Mouse (Mus musculus): ENCODE results near the gene Nmnat3.

Nmnat3 gene

GRCm38 (mm10) chr9:98311316-98311965 lies 24.2 kb downstream of the Nmnat3 start:
- no peak for DNase-seq (ENCODE audit: low spot score)

DNA sequence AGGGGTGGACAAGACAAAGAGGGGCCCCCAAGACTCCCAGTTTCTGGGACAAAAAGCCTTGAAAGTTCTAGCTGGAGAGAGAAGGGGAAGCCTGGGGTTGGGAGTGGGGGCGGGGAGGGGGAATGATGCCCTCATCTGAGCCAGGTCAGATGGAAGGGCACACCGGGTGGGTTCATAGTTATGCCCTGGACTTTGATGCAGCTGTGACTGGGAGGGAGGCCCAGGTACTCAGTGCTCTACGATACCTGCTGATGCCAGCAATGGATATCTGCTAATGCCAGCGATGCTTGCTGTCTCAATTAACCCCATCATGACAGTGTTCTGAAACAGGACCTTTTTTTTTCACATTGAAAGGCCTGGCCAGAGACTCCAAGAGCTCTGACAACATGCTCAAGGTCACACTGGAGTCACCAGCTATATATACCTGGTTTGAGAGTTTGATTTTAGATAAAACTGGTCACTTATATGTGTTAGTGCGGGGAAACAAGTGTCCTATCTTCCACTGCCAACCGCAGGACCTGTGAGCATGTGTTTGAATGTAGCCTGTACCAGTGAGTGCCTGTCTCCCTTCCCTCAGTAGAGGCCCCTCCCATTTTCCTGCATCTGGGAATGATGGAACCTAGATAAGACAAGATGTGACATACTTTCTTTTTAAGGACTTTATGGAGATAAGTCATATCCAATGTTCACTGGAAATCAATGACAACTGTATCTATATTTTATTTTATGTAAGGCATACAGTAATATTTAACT lies 25.6 kb downstream of the Nmnat3 start:
- DNase-seq (ENCODE audit: low spot score): no peak

DNA sequence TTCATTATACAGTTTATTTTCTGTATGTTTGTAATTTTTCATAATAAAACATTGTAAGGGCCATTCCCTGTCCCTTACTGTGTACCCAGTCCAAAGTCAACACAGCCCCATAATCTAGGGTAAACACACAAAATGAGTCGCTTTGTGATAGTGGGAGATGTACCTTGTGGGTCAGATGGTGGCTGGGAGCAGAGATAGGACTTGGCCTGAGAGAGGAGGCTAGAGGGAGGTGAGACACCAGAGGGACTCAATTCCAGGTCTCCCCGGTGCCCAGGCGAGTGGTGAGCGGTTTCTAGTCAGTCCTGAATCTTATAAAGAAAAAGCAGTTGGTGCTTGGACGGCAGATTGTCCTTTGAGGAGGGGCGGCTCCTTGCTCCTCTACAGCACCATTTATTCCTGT lies 26.4 kb downstream of the Nmnat3 start:
- no peak for DNase-seq (ENCODE audit: low spot score)

DNA sequence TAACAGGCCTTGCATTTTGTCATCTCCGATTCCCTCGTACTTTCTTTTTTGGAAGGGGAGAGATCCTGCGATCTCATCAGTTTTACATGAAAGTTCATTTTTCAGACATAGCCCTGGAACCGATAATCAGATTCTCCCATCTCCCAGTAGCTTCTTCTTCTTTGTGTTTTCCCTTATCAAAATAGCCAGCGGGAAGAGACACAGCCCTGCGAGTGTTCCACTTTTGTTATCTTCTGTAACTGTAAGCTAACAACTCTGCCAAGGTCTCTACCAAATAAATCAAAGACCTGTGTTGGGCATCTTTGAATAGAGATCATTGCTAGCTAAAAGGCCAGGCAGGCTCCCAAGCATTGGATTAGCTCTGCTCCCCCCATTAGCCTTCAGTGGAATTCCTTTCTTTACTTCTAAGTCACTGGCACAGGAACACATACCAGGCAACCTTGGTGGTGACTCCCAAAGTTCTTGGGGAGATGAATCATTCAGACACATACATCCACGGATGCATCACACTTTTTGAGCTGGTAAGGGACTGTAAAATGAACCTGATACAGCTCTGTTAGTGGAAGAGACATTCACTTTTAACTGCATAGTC lies 26.9 kb downstream of the Nmnat3 start:
- DNase-seq (ENCODE audit: low spot score): no peak

DNA sequence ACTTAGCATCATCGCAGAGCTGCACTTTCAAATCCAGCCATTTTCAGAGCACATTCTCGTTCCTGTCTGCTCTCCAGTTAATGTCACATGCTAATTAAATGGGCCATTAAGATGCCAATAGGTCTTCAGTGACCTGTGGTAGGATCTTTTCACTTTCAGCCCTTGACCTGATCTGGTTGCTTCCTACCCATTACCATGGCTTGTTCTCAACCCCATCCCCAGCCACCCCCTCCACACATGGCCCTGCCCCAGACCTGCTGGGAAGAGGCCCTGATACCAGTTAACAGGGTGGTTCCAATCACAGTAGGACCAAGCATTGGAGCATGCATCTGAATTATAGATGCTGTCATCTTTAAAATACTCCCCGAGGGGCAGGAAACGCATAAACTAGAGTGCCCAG lies 30.7 kb downstream of the Nmnat3 start:
- DNase-seq (ENCODE audit: low spot score): no peak

DNA sequence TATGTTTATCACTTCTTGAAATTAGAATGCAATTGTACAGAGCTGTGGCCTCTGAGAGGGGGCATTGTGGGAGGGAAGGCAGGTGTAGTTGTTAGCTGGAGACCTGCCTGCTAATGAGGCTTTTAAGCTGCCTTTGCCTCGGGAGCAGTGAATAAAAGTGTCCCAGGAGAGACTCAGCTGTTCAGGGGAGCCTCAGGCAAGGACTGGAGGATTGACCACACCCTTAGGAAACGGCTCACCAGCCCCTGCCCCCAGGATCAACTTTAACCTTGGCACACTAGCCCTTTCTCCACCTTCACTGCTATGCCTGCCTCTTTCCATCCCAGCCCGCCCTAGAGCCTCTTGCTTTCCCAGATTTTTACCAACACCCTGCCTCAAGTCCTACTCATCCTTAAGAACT lies 31.6 kb downstream of the Nmnat3 start:
- no peak for DNase-seq (ENCODE audit: low spot score)

- no peak for DNase-seq (ENCODE audit: low spot score)
Observed at GRCm38 (mm10) chr9:98320785-98321184, 33.5 kb downstream of the Nmnat3 start.

DNA sequence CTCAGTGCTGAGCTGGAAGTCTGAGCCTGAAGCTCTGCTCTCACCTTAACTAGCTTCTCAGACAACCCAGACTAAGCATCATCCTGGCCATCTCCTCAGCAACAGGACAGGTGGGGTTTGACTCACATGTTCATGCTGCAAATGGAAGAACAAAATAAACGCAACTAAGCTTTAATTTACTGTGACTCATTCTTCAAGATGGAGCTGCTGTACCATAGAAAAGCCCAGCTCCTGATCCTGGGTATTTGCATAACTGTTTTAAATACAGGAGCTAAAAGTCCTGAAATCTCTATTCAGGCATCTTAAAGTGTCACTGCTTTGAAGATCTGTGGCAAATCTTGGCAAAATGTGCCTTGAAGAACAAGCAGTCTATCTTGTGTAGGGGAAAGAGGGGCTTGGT lies 38.9 kb downstream of the Nmnat3 start:
- DNase-seq (ENCODE audit: low spot score): no peak

- no peak for DNase-seq (ENCODE audit: low spot score)
Observed at GRCm38 (mm10) chr9:98328415-98329176, 41.4 kb downstream of the Nmnat3 start.

- DNase-seq (ENCODE audit: low spot score): no peak
Observed at GRCm38 (mm10) chr9:98329274-98330105, 42.3 kb downstream of the Nmnat3 start.

DNA sequence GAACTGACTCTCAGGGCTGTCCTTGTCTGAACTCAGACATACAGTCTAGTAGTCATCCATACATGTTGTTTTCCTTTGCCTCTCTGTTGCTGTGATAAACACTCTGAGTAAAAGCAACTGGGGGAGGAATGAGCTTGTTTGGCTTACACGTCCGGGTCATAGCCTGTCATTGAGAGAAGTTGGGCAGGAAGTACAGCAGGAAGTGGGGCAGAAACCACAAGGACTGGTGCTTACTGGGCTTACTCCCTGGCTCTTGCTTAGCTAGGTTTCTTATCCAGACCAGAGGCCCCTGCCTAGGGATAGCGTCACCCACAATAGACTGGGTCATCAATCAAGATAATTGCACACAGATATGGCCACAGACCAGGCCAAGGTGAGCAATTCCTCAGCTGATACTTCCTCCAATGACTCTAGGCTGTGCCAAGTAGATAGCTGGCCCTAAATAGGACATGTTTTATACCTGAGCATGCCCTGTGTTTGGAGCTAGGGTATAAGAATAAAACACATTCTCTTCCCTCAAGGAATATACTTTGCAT lies 46.1 kb downstream of the Nmnat3 start:
- DNase-seq (ENCODE audit: low spot score): no peak

DNA sequence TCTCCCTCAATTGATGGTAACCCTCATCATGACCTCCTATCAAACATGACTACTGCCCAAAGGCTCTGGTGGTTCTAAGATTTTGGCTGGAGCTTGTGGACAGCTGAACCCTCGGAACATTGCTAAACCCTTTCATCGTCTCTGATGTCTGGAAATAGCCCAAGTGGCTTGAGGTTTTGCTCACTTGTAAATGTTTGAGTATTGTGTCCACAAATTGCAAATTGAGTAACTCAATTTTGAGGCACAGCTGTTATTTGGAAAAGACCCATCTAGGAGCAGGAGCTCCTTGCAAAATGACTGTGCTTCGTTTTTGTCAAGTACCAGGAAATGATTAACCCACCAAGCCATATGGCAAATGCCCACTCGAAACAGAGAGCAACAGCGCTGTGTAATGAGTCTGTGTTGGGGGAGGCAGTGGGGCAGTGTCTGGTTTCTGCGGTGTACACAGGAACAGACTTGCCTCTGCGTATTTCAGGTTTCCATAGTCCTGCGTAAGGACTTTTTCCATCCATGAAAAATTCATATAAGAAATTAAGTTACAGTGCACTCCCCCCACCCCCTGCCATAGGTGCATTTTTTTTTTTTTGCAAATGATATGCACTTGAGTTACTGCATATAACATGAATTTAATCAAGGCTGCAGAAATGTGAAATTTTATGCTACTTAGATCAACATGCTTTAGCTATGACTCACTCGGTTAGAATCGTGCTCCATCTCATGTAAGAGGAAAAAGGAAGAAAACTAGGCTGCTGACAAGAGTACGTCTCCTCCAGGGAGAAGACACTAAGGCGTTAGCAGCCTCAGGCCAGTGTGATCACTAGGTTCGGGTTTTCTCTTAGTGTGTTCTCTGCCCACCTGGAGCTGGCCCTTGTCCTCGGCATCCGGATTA lies 50.9 kb downstream of the Nmnat3 start:
- no peak for DNase-seq (ENCODE audit: low spot score)

GRCm38 (mm10) chr9:98339971-98340370 lies 52.7 kb downstream of the Nmnat3 start:
- no peak for DNase-seq (ENCODE audit: low spot score)

- no peak for DNase-seq (ENCODE audit: low spot score)
Observed at GRCm38 (mm10) chr9:98340427-98340826, 53.2 kb downstream of the Nmnat3 start.

GRCm38 (mm10) chr9:98345840-98346239 lies 58.6 kb downstream of the Nmnat3 start:
- no peak for DNase-seq (ENCODE audit: low spot score)

GRCm38 (mm10) chr9:98346240-98346639 lies 59.0 kb downstream of the Nmnat3 start:
- DNase-seq (ENCODE audit: low spot score): no peak

DNA sequence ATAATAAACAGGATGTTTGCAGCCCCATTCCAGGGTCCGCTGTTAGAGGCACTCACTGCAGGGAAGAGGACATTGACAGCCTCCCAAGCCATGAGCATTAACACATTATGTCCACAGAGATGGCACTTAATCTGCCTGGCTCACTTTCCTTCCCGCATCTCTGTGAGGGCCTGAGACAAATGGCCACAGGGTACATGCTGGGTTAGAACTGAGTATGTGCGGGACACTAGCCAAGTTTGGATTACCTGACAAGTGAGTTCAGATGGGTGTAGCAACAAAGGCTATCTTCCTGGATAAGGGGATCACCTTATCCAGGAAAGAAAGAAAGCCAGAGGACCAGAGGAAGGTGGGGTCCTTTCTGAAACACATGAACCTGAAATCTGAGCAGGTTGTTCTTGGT lies 59.8 kb downstream of the Nmnat3 start:
- DNase-seq (ENCODE audit: low spot score): no peak

DNA sequence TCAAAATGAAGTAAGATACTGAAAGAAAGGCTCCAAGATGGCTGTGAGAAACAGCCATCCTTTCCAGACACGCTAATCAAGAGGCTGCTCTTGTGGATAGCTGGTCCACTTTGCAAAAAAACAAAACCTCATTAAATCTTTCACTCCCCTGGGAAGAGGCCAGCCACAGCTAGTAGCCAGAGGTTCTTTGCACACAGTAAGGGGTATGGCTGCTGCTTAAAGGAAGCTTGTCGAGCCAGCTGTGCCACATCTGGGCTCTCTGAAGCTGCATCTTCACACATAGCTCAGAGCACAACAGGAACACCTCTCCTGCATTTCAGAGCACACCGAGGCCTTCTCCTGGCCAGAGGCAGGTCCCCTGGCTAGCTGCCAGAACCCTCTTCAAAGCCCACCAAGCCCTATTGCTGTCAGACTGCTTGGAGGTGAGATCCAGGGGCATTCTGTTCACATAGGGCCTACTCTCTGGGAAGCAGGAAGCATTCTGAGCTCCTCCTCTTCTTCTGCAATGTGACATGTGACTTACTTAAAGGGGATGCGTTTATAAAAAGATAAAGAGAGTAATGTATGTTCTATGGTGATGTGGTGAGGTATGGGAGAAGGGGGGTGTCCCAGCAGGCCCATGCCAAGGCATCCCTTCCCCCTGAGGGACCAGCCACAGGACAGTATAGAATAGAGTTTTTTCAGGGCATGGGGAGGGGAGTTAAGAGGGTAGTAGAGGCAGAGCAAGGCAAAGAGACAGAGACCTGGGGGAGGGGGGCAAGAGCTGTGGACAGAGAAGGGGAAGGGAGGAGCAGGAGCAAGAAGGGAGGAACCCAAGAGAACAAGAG lies 63.3 kb downstream of the Nmnat3 start:
- DNase-seq (ENCODE audit: low spot score): no peak

- no peak for DNase-seq (ENCODE audit: low spot score)
Observed at GRCm38 (mm10) chr9:98352332-98352731, 65.1 kb downstream of the Nmnat3 start.

DNA sequence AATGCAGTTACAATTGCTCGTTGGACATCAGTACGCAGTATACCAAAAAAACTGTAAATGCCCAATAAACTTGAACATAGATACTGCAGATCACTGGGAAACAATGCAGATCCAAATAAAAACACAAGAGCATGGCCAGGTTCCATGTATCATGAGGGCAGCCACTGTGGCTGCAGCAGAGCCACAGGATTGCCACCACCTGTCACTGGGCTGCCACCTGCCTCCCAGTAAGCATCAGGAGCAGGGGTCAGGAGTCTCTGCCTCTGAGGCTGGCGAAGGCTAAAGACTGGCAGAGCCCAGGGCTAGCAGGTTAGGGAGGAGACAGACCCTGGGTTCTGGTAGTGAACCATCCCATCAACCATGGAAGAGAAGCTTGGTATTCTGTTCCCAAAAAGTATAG lies 67.7 kb downstream of the Nmnat3 start:
- no peak for DNase-seq (ENCODE audit: low spot score)

Data from layer of hippocampus, adult 9-10 months (tissue).